Mouse (Mus musculus): ENCODE results near the gene Gm16181. TPM values are rescaled to one million over a fixed set of nuclear protein-coding genes. Genes with fewer than 3 reads are reported as not detected.

Gene Gm16181
- polyA plus RNA-seq, 1 experiment: not detected

GRCm38 (mm10) chr17:35240384-35241304, 20.0 kb downstream of the Gm16181 start:
- H3K4me3 ChIP-seq (ENCODE audit: insufficient read depth, poor library complexity, severe bottlenecking): peak overlapping the region; percentile 91
- no peak for TF ChIP-seq FOSL1 (IDR thresholded peaks at IDR 0.05; ENCODE audit: insufficient read depth, low read length, poor library complexity, severe bottlenecking)
- TF ChIP-seq USF1 (IDR thresholded peaks at IDR 0.05; ENCODE audit: low read depth): no peak
- TF ChIP-seq MAX (IDR thresholded peaks at IDR 0.05): no peak
- TF ChIP-seq CEBPB (IDR thresholded peaks at IDR 0.05; ENCODE audit: low read depth): no peak
- TF ChIP-seq MYOG (IDR thresholded peaks at IDR 0.05; ENCODE audit: control insufficient read depth, extremely low read depth, insufficient read length): no peak
- no peak for TF ChIP-seq MYOD1 (IDR thresholded peaks at IDR 0.05; ENCODE audit: control insufficient read depth, insufficient read length, low read depth)
- no peak for TF ChIP-seq CTCF (IDR thresholded peaks at IDR 0.05; ENCODE audit: control insufficient read depth, insufficient read depth, insufficient read length)
- H3K36me3 ChIP-seq (ENCODE audit: control insufficient read depth, insufficient read depth): peaks cover 29% of the 10 kb centered on the region
- H3K27me3 ChIP-seq (ENCODE audit: control insufficient read depth, insufficient read depth, insufficient read length): no peaks in the 10 kb centered on the region
- peaks cover 41% of the 10 kb centered on the region for H3K79me2 ChIP-seq (ENCODE audit: control insufficient read depth, insufficient read depth)
- peaks cover 37% of the 10 kb centered on the region for H3K79me3 ChIP-seq (ENCODE audit: low read depth)
- H3ac ChIP-seq (ENCODE audit: control insufficient read depth, insufficient read length, low read depth): peak overlapping the region; percentile 39

- Histone ChIP-seq H3K79me2 (ENCODE audit: control insufficient read depth, insufficient read depth) (peaks cover 49% of the 10 kb centered on the region), H3K27me3 (ENCODE audit: control insufficient read depth, insufficient read depth, insufficient read length) (no peaks in the 10 kb centered on the region), H3K4me3 (ENCODE audit: insufficient read depth, poor library complexity, severe bottlenecking) (peak within 1 kb of the TSS; percentile 91), H3ac (ENCODE audit: control insufficient read depth, insufficient read length, low read depth) (peak within 1 kb of the TSS; percentile 95), H3K36me3 (ENCODE audit: control insufficient read depth, insufficient read depth) (peaks cover 37% of the 10 kb centered on the region), H3K79me3 (ENCODE audit: low read depth) (peaks cover 44% of the 10 kb centered on the region)
- no peak for TF ChIP-seq FOSL1 (IDR thresholded peaks at IDR 0.05; ENCODE audit: insufficient read depth, low read length, poor library complexity, severe bottlenecking)
- TF ChIP-seq MAX (IDR thresholded peaks at IDR 0.05): peak; percentile 82
- TF ChIP-seq USF1 (IDR thresholded peaks at IDR 0.05; ENCODE audit: low read depth): peak; percentile 98
These were observed 20.8 kb downstream of the Gm16181 start, which contains the start of gene Ddx39b for GRCm38 (mm10) chr17:35241305-35242014. Gene Ddx39b (plus strand): TSS chr17:35241746.

- Histone ChIP-seq H3ac (ENCODE audit: control insufficient read depth, insufficient read length, low read depth) (peak overlapping the region; percentile 95), H3K4me3 (ENCODE audit: insufficient read depth, poor library complexity, severe bottlenecking) (peak overlapping the region; percentile 91), H3K27me3 (ENCODE audit: control insufficient read depth, insufficient read depth, insufficient read length) (no peaks in the 10 kb centered on the region), H3K36me3 (ENCODE audit: control insufficient read depth, insufficient read depth) (peaks cover 45% of the 10 kb centered on the region), H3K79me2 (ENCODE audit: control insufficient read depth, insufficient read depth) (peaks cover 57% of the 10 kb centered on the region), H3K79me3 (ENCODE audit: low read depth) (peaks cover 52% of the 10 kb centered on the region)
- TF ChIP-seq MAX (IDR thresholded peaks at IDR 0.05): peak; percentile 84
- TF ChIP-seq MYOD1 (IDR thresholded peaks at IDR 0.05; ENCODE audit: control insufficient read depth, insufficient read length, low read depth): no peak
- no peak for TF ChIP-seq CTCF (IDR thresholded peaks at IDR 0.05; ENCODE audit: control insufficient read depth, insufficient read depth, insufficient read length)
These were observed 21.6 kb downstream of the Gm16181 start for GRCm38 (mm10) chr17:35242015-35242941.

- Histone ChIP-seq H3K79me3 (ENCODE audit: low read depth) (peaks cover 56% of the 10 kb centered on the region), H3K79me2 (ENCODE audit: control insufficient read depth, insufficient read depth) (peaks cover 65% of the 10 kb centered on the region), H3K4me3 (ENCODE audit: insufficient read depth, poor library complexity, severe bottlenecking) (peak overlapping the region; percentile 91), H3K27me3 (ENCODE audit: control insufficient read depth, insufficient read depth, insufficient read length) (no peaks in the 10 kb centered on the region), H3K36me3 (ENCODE audit: control insufficient read depth, insufficient read depth) (peaks cover 53% of the 10 kb centered on the region), H3ac (ENCODE audit: control insufficient read depth, insufficient read length, low read depth) (peak overlapping the region; percentile 95)
- TF ChIP-seq MYOG (IDR thresholded peaks at IDR 0.05; ENCODE audit: control insufficient read depth, extremely low read depth, insufficient read length) (no peak), USF1 (IDR thresholded peaks at IDR 0.05; ENCODE audit: low read depth) (no peak), MYOD1 (IDR thresholded peaks at IDR 0.05; ENCODE audit: control insufficient read depth, insufficient read length, low read depth) (no peak), CEBPB (IDR thresholded peaks at IDR 0.05; ENCODE audit: low read depth) (no peak)
These were observed 22.5 kb downstream of the Gm16181 start for GRCm38 (mm10) chr17:35243086-35243485.

GRCm38 (mm10) chr17:35244999-35245398, 24.4 kb downstream of the Gm16181 start:
- H3K4me3 ChIP-seq (ENCODE audit: insufficient read depth, poor library complexity, severe bottlenecking): no peak overlapping the region
- H3K79me3 ChIP-seq (ENCODE audit: low read depth): peaks cover 60% of the 10 kb centered on the region
- peaks cover 84% of the 10 kb centered on the region for H3K79me2 ChIP-seq (ENCODE audit: control insufficient read depth, insufficient read depth)
- TF ChIP-seq FOSL1 (IDR thresholded peaks at IDR 0.05; ENCODE audit: insufficient read depth, low read length, poor library complexity, severe bottlenecking) (no peak), CTCF (IDR thresholded peaks at IDR 0.05; ENCODE audit: control insufficient read depth, insufficient read depth, insufficient read length) (no peak), MYOD1 (IDR thresholded peaks at IDR 0.05; ENCODE audit: control insufficient read depth, insufficient read length, low read depth) (no peak), MYOG (IDR thresholded peaks at IDR 0.05; ENCODE audit: control insufficient read depth, extremely low read depth, insufficient read length) (no peak), USF1 (IDR thresholded peaks at IDR 0.05; ENCODE audit: low read depth) (no peak), CEBPB (IDR thresholded peaks at IDR 0.05; ENCODE audit: low read depth) (no peak), MAX (IDR thresholded peaks at IDR 0.05) (no peak)
- H3ac ChIP-seq (ENCODE audit: control insufficient read depth, insufficient read length, low read depth): no peak overlapping the region
- H3K27me3 ChIP-seq (ENCODE audit: control insufficient read depth, insufficient read depth, insufficient read length): no peaks in the 10 kb centered on the region
- H3K36me3 ChIP-seq (ENCODE audit: control insufficient read depth, insufficient read depth): peaks cover 71% of the 10 kb centered on the region

Data from C2C12 (cell line).